Mouse (Mus musculus): ENCODE data around the gene Adam6a. TPM values are rescaled to one million over a fixed set of nuclear protein-coding genes. Genes with fewer than 3 reads are reported as not detected.
"Not testable (repeated sequence)": the region's sequence is repeated elsewhere in the genome, so short reads cannot be mapped to it uniquely, and the experiment has no call there.

Gene Adam6a
- polyA plus RNA-seq (2015; fragmentation: Nextera tagmentation; extraction: Ambion mirVana): not detected in 2 replicates

DNA sequence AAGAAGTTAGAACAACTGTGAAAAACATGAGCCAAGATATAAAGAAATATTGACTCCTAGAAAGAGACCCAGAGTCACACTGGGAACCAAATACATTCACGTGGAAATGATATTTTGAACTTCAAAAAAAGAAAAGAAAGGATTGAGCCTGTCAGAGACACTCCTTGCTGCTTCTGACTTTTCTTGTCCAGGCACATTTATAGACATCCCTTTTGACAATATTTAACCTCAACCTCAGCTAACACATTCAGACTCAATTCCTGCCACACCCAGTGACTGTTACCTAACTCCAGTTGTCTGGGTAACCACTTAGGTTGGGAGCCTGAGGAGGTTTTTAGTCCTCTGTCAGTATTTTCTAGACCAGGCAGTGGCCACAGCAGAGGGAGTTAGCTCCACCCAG is at the start of gene Adam6a:
Gene Adam6a (plus strand): TSS at position 301 of the 400 bp plus-strand sequence.
- ATAC-seq (ENCODE audit: low read depth): not testable (repeated sequence)

GRCm38 (mm10) chr12:113525901-113526300 is 17.8 kb upstream of the Adam6a start:
- Histone ChIP-seq H3K4me2 (no peak overlapping the region), H3K27me3 (no peaks in the 10 kb centered on the region), H3K9ac (no peak overlapping the region), H3K4me1 (replicated peaks) (no peaks in the 10 kb centered on the region), H3K9me3 (peaks cover 16% of the 10 kb centered on the region; the same call in 1 of the 2 replicates), H3K4me3 (no peak overlapping the region), H3K36me3 (no peaks in the 10 kb centered on the region), H3K27ac (replicated peaks) (no peak overlapping the region)
- ATAC-seq (ENCODE audit: low read depth): no peak
- WGBS: 87% methylated on average over 2 of the region's 2 CpGs

More for the DNA sequence above, at the start of gene Adam6a:
- H3K27ac ChIP-seq (replicated peaks); H3K36me3 ChIP-seq; H3K4me2 ChIP-seq; H3K27me3 ChIP-seq; H3K4me1 ChIP-seq (replicated peaks); H3K9me3 ChIP-seq; H3K4me3 ChIP-seq; H3K9ac ChIP-seq: not testable (repeated sequence)
- 90% methylated on average over 1 of the region's 1 CpGs for WGBS

DNA sequence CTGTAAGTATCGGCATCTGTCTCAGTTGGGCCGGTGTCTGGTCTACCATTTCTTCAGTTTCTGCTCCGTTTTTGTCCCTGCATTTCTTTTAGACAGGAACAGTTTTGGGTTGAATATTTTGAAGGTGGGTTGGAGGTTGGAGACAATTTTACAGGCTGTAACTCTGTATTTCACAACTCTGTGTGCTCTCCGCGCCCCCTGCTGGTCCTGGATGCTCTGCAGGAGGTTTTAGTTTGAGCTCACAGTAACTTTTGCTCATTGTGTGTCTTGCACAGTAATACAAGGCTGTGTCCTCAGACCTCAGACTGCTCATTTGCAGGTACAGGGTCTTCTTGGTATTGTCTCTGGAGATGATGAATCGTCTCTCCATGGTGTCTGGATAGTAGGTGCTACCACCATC is 34.5 kb downstream of the Adam6a start:
- Histone ChIP-seq H3K9ac (no peak overlapping the region), H3K27ac (replicated peaks) (no peak overlapping the region), H3K4me3 (no peak overlapping the region), H3K4me2 (no peak overlapping the region), H3K4me1 (replicated peaks) (no peaks in the 10 kb centered on the region), H3K36me3 (no peaks in the 10 kb centered on the region), H3K27me3 (no peaks in the 10 kb centered on the region), H3K9me3 (peaks cover 10% of the 10 kb centered on the region)
- 59% methylated on average over 6 of the region's 6 CpGs for WGBS
- no peak for ATAC-seq (ENCODE audit: low read depth)

GRCm38 (mm10) chr12:113588001-113588400 is 44.3 kb downstream of the Adam6a start:
- ATAC-seq (ENCODE audit: low read depth): no peak
- Histone ChIP-seq H3K4me1 (replicated peaks) (no peaks in the 10 kb centered on the region), H3K4me2 (no peak overlapping the region), H3K36me3 (no peaks in the 10 kb centered on the region), H3K9ac (no peak overlapping the region), H3K27me3 (no peaks in the 10 kb centered on the region), H3K4me3 (no peak overlapping the region), H3K27ac (replicated peaks) (no peak overlapping the region), H3K9me3 (peaks cover 1% of the 10 kb centered on the region; the same call in 1 of the 2 replicates)
- 67% methylated on average over 1 of the region's 1 CpGs for WGBS

Other genes with a start within 250 kb of the Adam6a start
- not detected in 2 replicates for gene Adam6b, start 54.4 kb upstream of the Adam6a start, polyA plus RNA-seq (2015; fragmentation: Nextera tagmentation; extraction: Ambion mirVana)

Data from neural tube, embryonic 13.5 days (tissue).